9 mouse cellular contexts compared by ENCODE assay signal in the genomic region with DNA sequence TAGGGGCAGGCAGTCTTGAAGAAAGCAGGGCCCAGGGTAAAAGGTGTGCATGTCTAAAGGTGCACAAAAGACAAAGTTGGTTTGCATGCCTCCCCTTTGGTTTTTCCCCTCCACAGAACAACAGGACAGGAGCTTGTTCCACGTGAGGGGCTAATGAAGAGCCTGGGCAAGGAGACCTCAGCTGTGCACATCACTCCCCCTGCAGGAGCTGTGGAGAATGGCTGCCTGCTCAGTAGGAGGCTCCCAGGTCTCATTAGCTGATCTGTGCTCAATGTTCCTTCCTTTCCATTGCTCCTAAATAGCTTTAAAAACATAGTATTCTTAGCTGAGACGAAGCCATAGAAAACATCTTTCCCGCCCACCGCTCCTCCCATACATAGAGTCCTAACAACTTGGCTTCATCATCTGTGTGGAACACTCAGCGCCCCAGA. TPM values are rescaled to one million over a fixed set of nuclear protein-coding genes. Genes with fewer than 3 reads are reported as not detected.
DNase-seq lines count a peak whose midpoint lies in the region; ATAC-seq and TF ChIP-seq lines count a peak whose summit lies in the region.
"Had no signal": no experiment of that assay in that cellular context is flagged by ENCODE, and none has a peak within 500 bp of the region (broad histone marks: within the 10 kb centered on the region; RNA-seq: fewer than 3 reads in every experiment).

No protein-coding gene starts in this region.

- H3K4me1 ChIP-seq in intestine, embryonic 15.5 days (replicated peaks): no peaks in the 10 kb centered on the region
- no peaks in the 10 kb centered on the region for H3K4me1 ChIP-seq in small intestine, adult 2 months (ENCODE audit: control insufficient read depth, insufficient read depth, insufficient read length, low read length)
- H3K4me1 ChIP-seq: liver, embryonic 15.5 days had no signal

- no peak overlapping the region for H3K9ac ChIP-seq in intestine, embryonic 15.5 days
- H3K9ac ChIP-seq: liver, embryonic 15.5 days had no signal

- peak; percentile 53; the same call in 1 of the 2 replicates for ATAC-seq in intestine, embryonic 15.5 days

- peak; percentile 50 to 75 for DNase-seq in adrenal gland, adult (ENCODE audit: inconsistent age in 2 of 2, low spot score in 1 of 2)
- no peak for DNase-seq in adrenal gland, adult 8-10 months
- DNase-seq in ovary, postnatal 14 days (ENCODE audit: low spot score): peak; percentile 33
- no peak for DNase-seq in ovary, postnatal 10 days (ENCODE audit: low spot score)
- peak; percentile 68 for DNase-seq in embryo, embryonic 10 days (ENCODE audit: low spot score)
- peak; percentile 9 to 14 for DNase-seq in lung, adult 18-20 months

- 58% methylated on average over 5 of the region's 5 CpGs for WGBS in intestine, embryonic 15.5 days
- WGBS in small intestine, adult 2 months: 63% methylated on average over 5 of the region's 5 CpGs

- H3K4me3 ChIP-seq in intestine, embryonic 15.5 days (replicated peaks): no peak overlapping the region
- H3K4me3 ChIP-seq in small intestine, adult 2 months (ENCODE audit: low read depth, low read length): no peak overlapping the region
- H3K4me3 ChIP-seq: liver, embryonic 15.5 days had no signal

- TF ChIP-seq POLR2A in small intestine, adult 2 months (IDR thresholded peaks at IDR 0.05; ENCODE audit: low read depth, low read length): no peak

- no peaks in the 10 kb centered on the region for H3K27me3 ChIP-seq in intestine, embryonic 15.5 days (replicated peaks)
- no peaks in the 10 kb centered on the region for H3K27me3 ChIP-seq in small intestine, adult 2 months (ENCODE audit: control insufficient read depth, insufficient read depth, low read length)
- H3K27me3 ChIP-seq: liver, embryonic 15.5 days had no signal

- H3K4me2 ChIP-seq in intestine, embryonic 15.5 days (replicated peaks): no peak overlapping the region
- H3K4me2 ChIP-seq: liver, embryonic 15.5 days had no signal

- H3K27ac ChIP-seq in intestine, embryonic 15.5 days: no peak overlapping the region
- H3K27ac ChIP-seq in small intestine, adult 2 months (ENCODE audit: insufficient read depth, low read depth, low read length): no peak overlapping the region
- H3K27ac ChIP-seq: liver, embryonic 15.5 days had no signal

- H3K36me3 ChIP-seq in intestine, embryonic 15.5 days: no peaks in the 10 kb centered on the region
- no peaks in the 10 kb centered on the region for H3K36me3 ChIP-seq in small intestine, adult 2 months (ENCODE audit: control insufficient read depth, insufficient read depth, low read length)
- H3K36me3 ChIP-seq: liver, embryonic 15.5 days had no signal

- TF ChIP-seq CTCF in small intestine, adult 2 months (IDR thresholded peaks at IDR 0.05; ENCODE audit: extremely low read depth, insufficient read length, insufficient replicate concordance, low read depth, low read length): peak; percentile 69; the same call in 1 of the 2 replicates

- H3K9me3 ChIP-seq in intestine, embryonic 15.5 days: no peaks in the 10 kb centered on the region
- H3K9me3 ChIP-seq: liver, embryonic 15.5 days had no signal

RNA-seq across cellular contexts. Expression of gene Camk1g, which starts 6.3 kb away (rescaled TPM):
- total RNA-seq in adrenal gland, adult 8-10 months (2022): under 1 TPM in 3 of 4 experiments, not detected in 1; 0.12 to 0.49 (median 0.35) TPM
- 5.2 and 6.8 TPM in 2 replicates for polyA plus RNA-seq in intestine, embryonic 15.5 days (2015; fragmentation: Nextera tagmentation; extraction: Ambion mirVana)
- 0.30 and 0.41 TPM in 2 replicates for polyA plus RNA-seq in small intestine, adult 2 months (2012; rRNA removed)

Comparison
In these comparisons a context has a peak if more than half of its experiments do, and no peak if none do; other contexts are left out.
1. DNase-seq: peak in adrenal gland, adult (2 of 2), ovary, postnatal 14 days (single experiment), embryo, embryonic 10 days (single experiment) and lung, adult 18-20 months (2 of 2); none in adrenal gland, adult 8-10 months (single experiment) and ovary, postnatal 10 days (single experiment).